Mouse (Mus musculus): ENCODE data around the gene Phactr1.

The Phactr1 gene

GRCm38 (mm10) chr13:42757654-42758400 lies 77.4 kb downstream of the Phactr1 start:
- DNase-seq (ENCODE audit: low read depth, low spot score) = peak; percentile 80

GRCm38 (mm10) chr13:42759170-42759569 lies 78.7 kb downstream of the Phactr1 start:
- no peak for DNase-seq (ENCODE audit: low read depth, low spot score)

GRCm38 (mm10) chr13:42760907-42761544 lies 80.6 kb downstream of the Phactr1 start:
- DNase-seq (ENCODE audit: low read depth, low spot score) = peak; percentile 74

- no peak for DNase-seq (ENCODE audit: low read depth, low spot score)
Measured at GRCm38 (mm10) chr13:42772314-42772713, 91.9 kb downstream of the Phactr1 start.

GRCm38 (mm10) chr13:42774040-42774439 lies 93.6 kb downstream of the Phactr1 start:
- DNase-seq (ENCODE audit: low read depth, low spot score) = no peak

- peak; percentile 82 for DNase-seq (ENCODE audit: low read depth, low spot score)
Measured at GRCm38 (mm10) chr13:42782151-42782550, 101.7 kb downstream of the Phactr1 start.

- no peak for DNase-seq (ENCODE audit: low read depth, low spot score)
Measured at GRCm38 (mm10) chr13:42789221-42789620, 108.8 kb downstream of the Phactr1 start.

GRCm38 (mm10) chr13:42792279-42792678 lies 111.9 kb downstream of the Phactr1 start:
- no peak for DNase-seq (ENCODE audit: low read depth, low spot score)

GRCm38 (mm10) chr13:42800523-42800922 lies 120.1 kb downstream of the Phactr1 start:
- DNase-seq (ENCODE audit: low read depth, low spot score) = no peak

GRCm38 (mm10) chr13:42804314-42804713 lies 123.9 kb downstream of the Phactr1 start:
- no peak for DNase-seq (ENCODE audit: low read depth, low spot score)

- no peak for DNase-seq (ENCODE audit: low read depth, low spot score)
Measured at GRCm38 (mm10) chr13:42812762-42813161, 132.3 kb downstream of the Phactr1 start.

- no peak for DNase-seq (ENCODE audit: low read depth, low spot score)
Measured at GRCm38 (mm10) chr13:42818378-42818777, 138.0 kb downstream of the Phactr1 start.

GRCm38 (mm10) chr13:42820513-42820912 lies 140.1 kb downstream of the Phactr1 start:
- DNase-seq (ENCODE audit: low read depth, low spot score) = peak; percentile 45

- DNase-seq (ENCODE audit: low read depth, low spot score) = no peak
Measured at GRCm38 (mm10) chr13:42821426-42822106, 141.1 kb downstream of the Phactr1 start.

GRCm38 (mm10) chr13:42822545-42822944 lies 142.1 kb downstream of the Phactr1 start:
- DNase-seq (ENCODE audit: low read depth, low spot score) = peak; percentile 59

GRCm38 (mm10) chr13:42823875-42824274 lies 143.5 kb downstream of the Phactr1 start:
- DNase-seq (ENCODE audit: low read depth, low spot score) = no peak

GRCm38 (mm10) chr13:42826602-42827001 lies 146.2 kb downstream of the Phactr1 start:
- no peak for DNase-seq (ENCODE audit: low read depth, low spot score)

- no peak for DNase-seq (ENCODE audit: low read depth, low spot score)
Measured at GRCm38 (mm10) chr13:42828978-42829377, 148.6 kb downstream of the Phactr1 start.

GRCm38 (mm10) chr13:42835441-42835840 lies 155.0 kb downstream of the Phactr1 start:
- no peak for DNase-seq (ENCODE audit: low read depth, low spot score)

GRCm38 (mm10) chr13:42839358-42839757 lies 158.9 kb downstream of the Phactr1 start:
- peak; percentile 60 for DNase-seq (ENCODE audit: low read depth, low spot score)

GRCm38 (mm10) chr13:42852086-42852485 lies 171.7 kb downstream of the Phactr1 start:
- peak; percentile 60 for DNase-seq (ENCODE audit: low read depth, low spot score)

GRCm38 (mm10) chr13:42853900-42854595 lies 173.6 kb downstream of the Phactr1 start:
- no peak for DNase-seq (ENCODE audit: low read depth, low spot score)
